Mouse (Mus musculus): ENCODE data around the gene Fbxl17. TPM values are rescaled to one million over a fixed set of nuclear protein-coding genes. Genes with fewer than 3 reads are reported as not detected.

Gene Fbxl17
- total and polyA plus RNA-seq, 3 experiments = 5.0 to 9.7 TPM; not detected in 1

- Histone ChIP-seq H3K4me1 (ENCODE audit: control insufficient read depth in 1 of 2, insufficient read depth in 2 of 2, low read length in 2 of 2) (no peaks in the 10 kb centered on the region), H3K9ac (ENCODE audit: control insufficient read depth, low read depth, low read length, poor library complexity, severe bottlenecking) (no peak overlapping the region), H3K4me3 (ENCODE audit: control insufficient read depth in 1 of 2, insufficient read depth in 1 of 2, low read depth in 2 of 2, low read length in 2 of 2) (no peak overlapping the region), H3K36me3 (ENCODE audit: control insufficient read depth in 1 of 2, insufficient read depth in 2 of 2, low read length in 2 of 2) (no peaks in the 10 kb centered on the region), H3K9me3 (replicated peaks; ENCODE audit: insufficient read depth, low read length) (no peaks in the 10 kb centered on the region), H3K27ac (ENCODE audit: control insufficient read depth, low read depth, low read length) (no peak overlapping the region), H3K79me2 (ENCODE audit: control insufficient read depth, insufficient read depth, low read length, poor library complexity) (no peaks in the 10 kb centered on the region), H3K27me3 (ENCODE audit: control insufficient read depth in 1 of 2, insufficient read depth in 2 of 2, low read length in 2 of 2) (no peaks in the 10 kb centered on the region)
- DNase-seq (ENCODE audit: low read depth, low spot score) = no peak
- TF ChIP-seq POLR2A (IDR thresholded peaks at IDR 0.05; ENCODE audit: control insufficient read depth in 1 of 2, insufficient read depth in 1 of 2, low read depth in 1 of 2, low read length in 2 of 2, poor library complexity in 1 of 2) (no peak), ZMIZ1 (IDR thresholded peaks at IDR 0.05; ENCODE audit: low read depth, low read length) (no peak), TCF12 (IDR thresholded peaks at IDR 0.05; ENCODE audit: low read depth, low read length) (no peak), MEF2A (IDR thresholded peaks at IDR 0.05; ENCODE audit: extremely low read depth, insufficient replicate concordance, low read depth, low read length, poor library complexity, severe bottlenecking) (no peak), MYB (IDR thresholded peaks at IDR 0.05; ENCODE audit: low read depth, low read length) (no peak), MAX (IDR thresholded peaks at IDR 0.05; ENCODE audit: low read length) (no peak), ZKSCAN1 (IDR thresholded peaks at IDR 0.05; ENCODE audit: low read depth, low read length) (no peak), BHLHE40 (IDR thresholded peaks at IDR 0.05; ENCODE audit: borderline replicate concordance, low read depth, low read length) (no peak)
Measured at GRCm38 (mm10) chr17:63061786-63062185, 438.0 kb downstream of the Fbxl17 start.

- Histone ChIP-seq H3K9me3 (replicated peaks; ENCODE audit: insufficient read depth, low read length) (no peaks in the 10 kb centered on the region), H3K27ac (ENCODE audit: control insufficient read depth, low read depth, low read length) (no peak overlapping the region), H3K36me3 (ENCODE audit: control insufficient read depth in 1 of 2, insufficient read depth in 2 of 2, low read length in 2 of 2) (no peaks in the 10 kb centered on the region), H3K4me3 (ENCODE audit: control insufficient read depth in 1 of 2, insufficient read depth in 1 of 2, low read depth in 2 of 2, low read length in 2 of 2) (no peak overlapping the region), H3K9ac (ENCODE audit: control insufficient read depth, low read depth, low read length, poor library complexity, severe bottlenecking) (no peak overlapping the region), H3K27me3 (ENCODE audit: control insufficient read depth in 1 of 2, insufficient read depth in 2 of 2, low read length in 2 of 2) (no peaks in the 10 kb centered on the region), H3K79me2 (ENCODE audit: control insufficient read depth, insufficient read depth, low read length, poor library complexity) (no peaks in the 10 kb centered on the region), H3K4me1 (ENCODE audit: control insufficient read depth in 1 of 2, insufficient read depth in 2 of 2, low read length in 2 of 2) (no peaks in the 10 kb centered on the region)
- TF ChIP-seq MEF2A (IDR thresholded peaks at IDR 0.05; ENCODE audit: extremely low read depth, insufficient replicate concordance, low read depth, low read length, poor library complexity, severe bottlenecking) (no peak), MAX (IDR thresholded peaks at IDR 0.05; ENCODE audit: low read length) (no peak), RCOR1 (IDR thresholded peaks at IDR 0.05; ENCODE audit: low read depth, low read length) (no peak), ZMIZ1 (IDR thresholded peaks at IDR 0.05; ENCODE audit: low read depth, low read length) (no peak), UBTF (IDR thresholded peaks at IDR 0.05; ENCODE audit: borderline replicate concordance, insufficient read depth, low read depth, low read length) (no peak), KAT2A (conservative IDR thresholded peaks at IDR 0.05; ENCODE audit: low read depth, low read length) (no peak), CHD1 (IDR thresholded peaks at IDR 0.05; ENCODE audit: low read depth, low read length) (no peak), EP300 (IDR thresholded peaks at IDR 0.05; ENCODE audit: low read depth in 1 of 2, low read length in 2 of 2) (no peak), ZC3H11A (IDR thresholded peaks at IDR 0.05; ENCODE audit: low read depth, low read length) (no peak), MAFK (IDR thresholded peaks at IDR 0.05; ENCODE audit: borderline replicate concordance, low read depth, low read length) (no peak), MYB (IDR thresholded peaks at IDR 0.05; ENCODE audit: low read depth, low read length) (no peak), RAD21 (IDR thresholded peaks at IDR 0.05; ENCODE audit: low read depth, low read length) (no peak), TBP (IDR thresholded peaks at IDR 0.05; ENCODE audit: low read depth, low read length) (no peak), POLR2AphosphoS5 (IDR thresholded peaks at IDR 0.05; ENCODE audit: borderline replicate concordance, low read depth, low read length) (no peak)
- DNase-seq (ENCODE audit: low read depth, low spot score) = no peak
Measured at GRCm38 (mm10) chr17:63060814-63061213, 439.0 kb downstream of the Fbxl17 start.

Measured in MEL (cell line).